Mouse (Mus musculus) heart, adult 18-20 months (tissue): Measurements from ENCODE around the gene Gm7579. TPM values are rescaled to one million over a fixed set of nuclear protein-coding genes. Genes with fewer than 3 reads are reported as not detected.
"Not testable (repeated sequence)": the region's sequence is repeated elsewhere in the genome, so short reads cannot be mapped to it uniquely, and the experiment has no call there.

Experiments
- DNase-seq, 2 experiments: peaks; one replicate each; pipeline ENCODE4 v3.0.0; 2021 to 2022; ENCODE audit warnings: mixed read lengths in 1 of 2
- long read RNA-seq, 2 experiments: library from polyadenylated mRNA; stranded (forward); transcript quantifications; one replicate each; pipeline ENCODE4 v2.0.0; 2021
- total RNA-seq, 2 experiments: library from RNA; stranded (reverse); gene quantifications; 2 replicates each; pipeline ENCODE4 v1.2.3; 2021

Gene Gm7579
- not detected for total RNA-seq
- long read RNA-seq, experiment 1, result 0 reads
- long read RNA-seq, experiment 2, result 0 reads

GRCm38 (mm10) chr7:142211559-142211958 lies at the start of gene Gm7579:
Gm7579 (plus strand) TSS chr7:142211859.
- no peak for DNase-seq

- DNase-seq, result not testable (repeated sequence)
Measured at GRCm38 (mm10) chr7:142165639-142166038, 46.0 kb upstream of the Gm7579 start, which contains the start of gene Gm4553. Gm4553 (minus strand) TSS chr7:142165739.

GRCm38 (mm10) chr7:142169836-142170235 lies 41.8 kb upstream of the Gm7579 start:
- peak in 1 of 2 experiments; percentile 10 for DNase-seq

DNA sequence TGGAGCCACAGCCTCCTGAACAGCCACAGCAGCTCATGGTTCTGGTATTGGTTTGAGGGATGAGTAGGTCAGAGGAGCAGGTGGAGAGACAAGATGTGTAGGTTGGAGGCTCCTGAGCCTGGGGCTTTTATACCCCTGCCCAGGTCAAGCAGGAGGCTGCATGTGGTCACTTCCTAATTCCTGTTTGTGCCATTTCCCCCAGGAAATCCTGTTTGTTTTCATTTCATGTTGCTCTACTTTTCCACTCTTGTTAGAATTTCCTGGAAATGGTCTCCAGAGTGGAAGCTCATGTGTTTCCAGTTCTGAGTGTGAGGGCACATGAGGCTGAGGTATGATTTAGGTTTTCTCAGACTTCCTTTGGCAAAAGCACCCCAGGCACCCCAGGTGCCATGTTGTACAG lies 35.8 kb upstream of the Gm7579 start, which contains the start of gene Krtap5-2:
TSS of gene Krtap5-2 (minus strand) at position 101 of the 400 bp plus-strand sequence.
- DNase-seq, result not testable (repeated sequence)

DNA sequence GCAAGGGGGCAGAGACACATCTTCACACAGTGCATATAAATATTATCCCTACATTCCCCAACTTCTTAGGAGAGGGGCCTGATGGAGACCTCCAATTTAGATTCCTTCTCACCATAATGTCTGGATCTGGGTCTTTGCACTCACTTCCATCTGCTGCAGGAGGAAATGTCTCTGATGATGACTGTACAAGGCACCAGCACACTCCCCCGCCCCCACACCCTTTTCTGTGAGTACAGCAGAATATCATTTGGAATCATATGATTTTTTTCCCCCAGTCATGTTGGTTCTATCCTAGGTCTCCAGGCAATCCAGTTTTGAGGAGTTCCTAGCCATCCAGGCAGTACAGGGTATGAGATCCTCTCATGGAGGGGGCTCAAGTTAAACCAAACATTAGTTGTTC lies 33.0 kb upstream of the Gm7579 start:
- no peak for DNase-seq

GRCm38 (mm10) chr7:142181021-142181420 lies 30.6 kb upstream of the Gm7579 start:
- no peak for DNase-seq

GRCm38 (mm10) chr7:142188156-142188555 lies 23.5 kb upstream of the Gm7579 start:
- DNase-seq, result no peak

- no peak for DNase-seq
Measured at GRCm38 (mm10) chr7:142190289-142190688, 21.4 kb upstream of the Gm7579 start, which contains the start of gene Gm10153. Gm10153 (minus strand) TSS chr7:142190389.

DNA sequence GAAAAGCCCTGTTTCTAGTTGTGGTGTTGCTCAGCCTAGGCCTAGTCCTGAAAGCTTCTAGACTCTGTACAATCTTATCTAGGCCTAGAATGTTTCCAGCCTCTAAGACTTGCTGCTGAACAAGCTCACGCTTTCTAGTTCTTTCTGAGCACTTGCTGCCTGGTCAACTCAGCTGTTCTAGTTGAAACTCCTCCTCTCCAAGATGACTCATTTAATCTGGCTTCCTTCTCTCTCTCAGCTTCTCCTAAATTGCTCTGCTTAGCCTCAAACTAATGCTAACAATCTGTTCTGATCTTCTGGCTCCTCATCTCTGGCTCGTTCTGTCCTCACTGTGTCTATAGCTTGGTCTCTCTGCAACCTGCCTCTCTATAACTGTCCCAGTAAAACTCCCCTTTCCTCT lies 12.9 kb upstream of the Gm7579 start:
- no peak for DNase-seq

GRCm38 (mm10) chr7:142201064-142201463 lies 10.6 kb upstream of the Gm7579 start, which contains the start of gene Krtap5-3:
Krtap5-3 (plus strand) TSS chr7:142201364.
- no peak for DNase-seq

DNA sequence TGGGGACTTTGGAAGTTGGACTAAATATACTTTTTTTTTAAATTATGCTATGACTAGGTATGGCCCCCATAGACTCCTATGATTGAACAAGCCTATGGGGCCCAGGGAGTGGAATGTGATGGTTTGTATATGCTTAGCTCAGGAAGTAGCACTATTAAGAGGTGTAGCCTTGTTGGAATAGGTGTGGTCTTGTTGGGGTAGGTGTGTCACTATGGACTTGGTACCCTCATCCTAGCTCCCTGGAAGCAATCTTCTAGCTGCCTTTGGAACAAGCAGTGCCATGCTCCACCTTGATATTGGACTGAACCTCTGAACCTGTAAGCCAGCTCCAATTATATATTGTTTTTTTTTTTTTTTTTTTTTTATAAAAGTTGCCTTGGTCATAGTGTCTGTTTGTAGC lies 6.2 kb upstream of the Gm7579 start:
- DNase-seq, result no peak

- not testable (repeated sequence) for DNase-seq
Measured at GRCm38 (mm10) chr7:142206891-142207290, 4.8 kb upstream of the Gm7579 start.

- DNase-seq, result not testable (repeated sequence)
Measured at GRCm38 (mm10) chr7:142212136-142212535, 477 bp downstream of the Gm7579 start.

DNA sequence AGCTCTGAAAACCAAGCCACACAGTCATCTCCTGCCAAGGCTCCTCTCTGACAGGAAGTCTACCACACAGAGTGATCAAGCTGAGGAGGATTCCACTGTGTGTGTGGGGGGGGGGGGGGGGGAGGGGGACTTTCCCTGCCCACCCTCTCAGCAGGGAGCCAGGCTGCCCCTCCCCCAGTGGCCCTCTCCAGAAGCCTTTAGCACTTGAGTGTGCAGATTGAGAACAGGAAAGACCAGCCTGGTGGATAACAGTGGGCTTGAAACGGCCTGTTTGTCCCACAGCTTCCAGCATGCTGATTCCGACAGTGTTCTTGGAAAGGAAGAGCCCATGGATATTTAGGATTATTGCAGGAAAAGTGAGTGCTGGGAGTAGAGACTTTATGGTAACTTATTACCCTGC lies 12.9 kb downstream of the Gm7579 start:
- DNase-seq, result no peak

GRCm38 (mm10) chr7:142229871-142230270 lies 18.2 kb downstream of the Gm7579 start, which contains the start of gene Krtap5-5:
Krtap5-5 (minus strand) TSS chr7:142229971.
- DNase-seq, result peak in 1 of 2 experiments; percentile 4

DNA sequence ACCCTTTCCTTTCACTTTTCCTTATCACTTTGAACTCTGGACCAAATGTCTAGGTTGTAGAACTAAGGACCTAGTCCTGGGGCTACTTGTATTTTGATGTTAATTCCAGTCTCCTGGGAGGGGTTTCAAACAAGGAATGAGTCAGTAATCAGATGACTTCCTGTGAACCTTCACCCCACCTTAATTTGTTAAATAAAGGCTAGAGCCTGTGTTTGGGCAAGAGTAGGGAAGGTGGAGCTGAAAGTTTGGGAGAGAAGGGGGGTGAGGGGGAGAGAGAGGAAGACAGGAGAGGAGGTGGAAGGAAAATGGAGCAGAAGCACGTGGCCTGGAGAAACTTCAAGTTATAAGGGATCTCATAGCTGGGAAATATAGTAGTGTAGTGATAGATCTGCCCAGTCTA lies 19.9 kb downstream of the Gm7579 start:
- no peak for DNase-seq

DNA sequence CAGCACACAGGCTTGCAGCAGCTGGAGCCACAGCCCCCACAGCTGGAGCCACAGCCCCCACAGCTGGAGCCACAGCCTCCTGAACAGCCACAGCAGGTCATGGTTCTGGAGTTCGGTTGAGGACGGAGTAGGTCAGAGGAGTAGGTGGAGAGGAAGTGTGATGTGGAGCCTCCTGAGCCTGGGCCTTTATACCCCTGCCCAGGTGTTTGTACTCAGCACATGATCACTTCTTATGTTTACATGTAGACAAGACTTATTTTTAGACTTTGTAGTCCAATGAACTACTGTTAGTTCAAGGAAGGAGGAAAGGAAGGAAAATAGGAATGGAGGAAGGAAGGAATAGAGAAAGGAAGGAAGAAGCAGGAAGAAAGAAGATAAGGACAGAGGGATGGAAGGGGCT lies 29.3 kb downstream of the Gm7579 start, which contains the start of gene Gm40460:
TSS of gene Gm40460 (minus strand) at position 101 of the 400 bp plus-strand sequence.
- no peak for DNase-seq

DNA sequence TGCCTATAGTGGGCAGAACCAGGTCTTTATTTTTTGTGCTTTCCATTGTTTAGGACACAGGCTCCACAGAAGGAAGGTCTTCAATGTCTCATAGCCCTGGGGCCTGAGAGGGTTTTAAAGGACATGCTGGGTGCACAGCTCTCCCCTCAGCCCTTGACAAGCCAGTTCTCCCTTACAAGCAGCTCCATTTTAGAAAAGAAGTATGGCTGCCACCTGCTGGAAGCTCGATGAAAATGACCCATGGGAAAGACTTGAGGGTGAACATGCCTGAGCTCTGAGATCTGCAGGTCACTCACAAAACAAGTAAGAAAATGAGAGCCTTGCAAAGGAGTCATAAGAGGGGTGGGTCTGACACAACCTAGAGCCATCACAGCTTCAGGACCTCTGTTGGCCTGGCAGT lies 38.2 kb downstream of the Gm7579 start:
- peak; percentile 24 to 48 for DNase-seq

DNA sequence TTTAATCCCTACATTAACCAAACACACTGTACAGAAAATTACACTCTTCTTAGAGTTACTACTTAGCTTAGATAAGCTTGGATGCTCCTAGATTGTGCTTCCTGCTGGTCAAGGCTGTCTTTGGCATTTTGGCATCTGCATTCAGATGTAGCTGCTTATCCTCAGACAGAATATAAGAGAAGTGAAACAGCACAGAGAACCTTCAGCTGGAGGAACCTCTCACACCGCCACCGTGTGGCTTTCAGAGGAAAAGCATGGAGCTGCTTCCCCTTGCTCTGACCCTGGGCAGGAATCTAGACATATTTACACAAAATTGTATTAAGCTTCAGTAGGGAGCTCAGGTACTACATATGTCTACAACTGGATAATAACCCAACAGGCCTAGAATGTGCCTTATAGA lies 43.9 kb downstream of the Gm7579 start:
- peak; percentile 11 to 47 for DNase-seq

- DNase-seq, result not testable (repeated sequence)
Measured at GRCm38 (mm10) chr7:142258254-142258653, 46.6 kb downstream of the Gm7579 start, which contains the start of gene Gm2431. Gm2431 (minus strand) TSS chr7:142258354.
